Mouse (Mus musculus) layer of hippocampus, adult 2 months (tissue): ENCODE measurements around the gene Dact2. TPM values are rescaled to one million over a fixed set of nuclear protein-coding genes. Genes with fewer than 3 reads are reported as not detected.

ENCODE experiments used
- DNase-seq, 2 experiments: peaks; one replicate each; pipeline ENCODE4 v3.0.0; 2022; ENCODE audit warnings: low spot score in 2 of 2
- H3K27ac ChIP-seq: fragments of 200-600 bp; 2 replicates; pipeline ENCODE4 v1.8.1; 2022
- H3K4me3 ChIP-seq: fragments of 200-600 bp; 2 replicates; pipeline ENCODE4 v1.8.1; 2022; ENCODE audit warnings: mild to moderate bottlenecking
- CTCF ChIP-seq: fragments of 200-600 bp; conservative IDR thresholded peaks from 2 replicates; pipeline ENCODE4 v1.8.1; 2022; ENCODE audit warnings: antibody characterized with exemption, mild to moderate bottlenecking, moderate library complexity
- total RNA-seq, 2 experiments: library from RNA; stranded (reverse); gene quantifications; 2 replicates each; pipeline ENCODE4 v1.2.3; 2021

The Dact2 gene
- total RNA-seq, 2 experiments from 2014 or later, result 21.8 to 24.7 TPM

- peak overlapping the region; percentile 87 for H3K27ac ChIP-seq
- H3K4me3 ChIP-seq, result peak overlapping the region; percentile 23; the same call in 1 of the 2 replicates
- no peak for DNase-seq
- no peak for TF ChIP-seq CTCF
Observed at GRCm38 (mm10) chr17:14165934-14166610, 38.0 kb downstream of the Dact2 start.

DNA sequence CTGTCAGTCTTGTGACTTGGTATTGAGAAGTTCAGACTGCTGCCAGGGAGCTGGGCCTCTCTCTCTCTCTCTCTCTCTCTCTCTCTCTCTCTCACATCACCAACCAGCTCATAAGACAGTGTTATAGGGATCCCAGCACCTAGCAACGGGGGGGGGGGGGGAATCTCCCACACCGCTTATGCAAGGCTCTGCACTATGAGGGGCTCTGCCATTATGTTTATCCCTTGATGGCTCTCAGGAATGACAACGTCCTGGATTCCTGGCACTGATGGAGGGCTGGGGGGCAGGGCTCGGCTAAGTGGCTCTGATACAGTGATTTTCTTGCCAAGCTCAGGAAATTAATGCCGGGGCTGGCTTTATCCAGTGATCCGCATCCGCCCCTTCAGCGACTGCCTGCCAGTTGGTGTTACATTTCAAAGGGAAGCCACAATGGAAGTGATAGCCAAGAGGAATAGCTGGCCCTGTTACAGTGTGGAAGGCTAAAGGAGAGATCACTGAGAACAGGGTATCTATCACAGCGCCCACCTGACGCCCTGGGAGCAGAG is 38.7 kb downstream of the Dact2 start:
- TF ChIP-seq CTCF, result no peak
- DNase-seq, result peak; percentile 64 to 66
- peak overlapping the region; percentile 23; the same call in 1 of the 2 replicates for H3K4me3 ChIP-seq
- H3K27ac ChIP-seq, result peak overlapping the region; percentile 87

GRCm38 (mm10) chr17:14160846-14161245 is 43.3 kb downstream of the Dact2 start:
- Histone ChIP-seq H3K27ac (no peak overlapping the region), H3K4me3 (no peak overlapping the region)
- no peak for DNase-seq
- TF ChIP-seq CTCF, result no peak

DNA sequence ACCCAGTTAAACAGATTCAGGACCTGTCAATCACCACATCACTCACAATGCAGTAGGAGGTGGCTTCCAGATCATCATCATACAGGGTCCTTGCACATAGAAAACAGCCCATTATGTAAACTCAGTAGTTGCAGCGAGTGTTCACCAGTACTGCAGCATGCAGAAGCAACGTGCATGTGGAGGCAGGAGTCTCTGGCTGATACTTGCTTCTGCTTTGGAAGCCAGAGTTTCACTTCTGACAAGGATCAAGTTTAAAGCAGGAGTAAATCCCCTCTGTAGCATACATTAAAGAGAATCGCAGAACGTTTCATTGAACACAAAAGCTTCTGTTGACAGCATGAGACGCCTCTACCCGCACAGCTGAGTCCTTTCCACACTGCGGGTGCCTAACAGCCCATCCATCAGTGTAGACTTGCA is 46.3 kb downstream of the Dact2 start:
- DNase-seq, result no peak
- no peak for TF ChIP-seq CTCF
- Histone ChIP-seq H3K27ac (no peak overlapping the region), H3K4me3 (no peak overlapping the region)

Other genes starting within 250 kb of the Dact2 start
- gene Gm7356, start 200.6 kb downstream of the Dact2 start, total RNA-seq, result not detected
- gene Gm7358, start 144.8 kb downstream of the Dact2 start, total RNA-seq, result not detected
- gene Smoc2, start 75.2 kb upstream of the Dact2 start, total RNA-seq, result 10 to 100 TPM; 36.2 to 36.8 TPM